Mouse (Mus musculus) forebrain, postnatal 0 days (tissue): ENCODE measurements around the gene Pnrc2. TPM values are rescaled to one million over a fixed set of nuclear protein-coding genes. Genes with fewer than 3 reads are reported as not detected.

Experiments used
- ATAC-seq: fragments of 200-750 bp; cut with Nextera tagmentation; 2 replicates; pipeline ENCODE4 v1.8.0; 2017; ENCODE audit warnings: mild to moderate bottlenecking, moderate library complexity
- DNase-seq: peaks from one replicate; pipeline ENCODE4 v3.0.0-alpha.2; 2015
- H3K27ac ChIP-seq: fragments of 300-500 bp; sonication (generic); 2 replicates; pipeline ENCODE4 v1.5.1; 2014; ENCODE audit warnings: low read depth, mild to moderate bottlenecking, antibody characterized with exemption, low read length, moderate library complexity, mixed read lengths
- H3K27me3 ChIP-seq: fragments of 300-500 bp; sonication (generic); 2 replicates; pipeline ENCODE4 v1.6.1; 2014; ENCODE audit warnings: mild to moderate bottlenecking, low read length, mixed read lengths; ENCODE audit not compliant: insufficient read depth
- H3K36me3 ChIP-seq: fragments of 300-500 bp; sonication (generic); 2 replicates; pipeline ENCODE4 v1.6.1; 2014; ENCODE audit warnings: mild to moderate bottlenecking, moderate library complexity; ENCODE audit not compliant: insufficient read depth
- H3K4me1 ChIP-seq: fragments of 300-500 bp; sonication (generic); 2 replicates; pipeline ENCODE4 v1.6.1; 2014; ENCODE audit warnings: antibody characterized with exemption; ENCODE audit not compliant: insufficient read depth
- H3K4me2 ChIP-seq: fragments of 300-500 bp; sonication (generic); 2 replicates; pipeline ENCODE4 v1.6.1; 2014; ENCODE audit warnings: low read depth, mild to moderate bottlenecking, moderate library complexity
- H3K4me3 ChIP-seq: fragments of 300-500 bp; sonication (generic); 2 replicates; pipeline ENCODE4 v1.5.1; 2014; ENCODE audit warnings: low read depth, low read length, mixed read lengths
- H3K9ac ChIP-seq: fragments of 300-500 bp; sonication (generic); 2 replicates; pipeline ENCODE4 v1.6.1; 2014; ENCODE audit warnings: mild to moderate bottlenecking
- H3K9me3 ChIP-seq: fragments of 300-500 bp; sonication (generic); 2 replicates; pipeline ENCODE4 v1.6.1; 2016; ENCODE audit warnings: low read length
- CTCF ChIP-seq: sonication (generic); IDR thresholded peaks from 2 replicates; pipeline ENCODE4 v1.5.1; 2016; ENCODE audit warnings: antibody characterized with exemption, control low read depth, low read depth
- WGBS: fragments of 180-500 bp; shearing (Covaris S2); extraction: QIAGEN DNeasy Blood & Tissue Kit; methylation state at CpG from one replicate; pipeline ENCODE4 v1.1.7; 2014; 5-methylcytosine and 5-hydroxymethylcytosine counted together
- polyA plus RNA-seq: library from polyadenylated mRNA; unstranded; fragments of >200 nt; fragmentation: Nextera tagmentation; extraction: Ambion mirVana; gene quantifications from 2 replicates; pipeline ENCODE4 v1.2.1, GENCODE M21; 2015
- total RNA-seq: library from RNA; depleted of rRNA; stranded (reverse); fragments of >200 nt; gene quantifications from 2 replicates; pipeline ENCODE4 v1.2.3, GENCODE M21; 2014; rRNA removed

Gene Pnrc2
- total and polyA plus RNA-seq, 2 experiments from 2014 or later: 73.0 to 75.0 TPM

DNA sequence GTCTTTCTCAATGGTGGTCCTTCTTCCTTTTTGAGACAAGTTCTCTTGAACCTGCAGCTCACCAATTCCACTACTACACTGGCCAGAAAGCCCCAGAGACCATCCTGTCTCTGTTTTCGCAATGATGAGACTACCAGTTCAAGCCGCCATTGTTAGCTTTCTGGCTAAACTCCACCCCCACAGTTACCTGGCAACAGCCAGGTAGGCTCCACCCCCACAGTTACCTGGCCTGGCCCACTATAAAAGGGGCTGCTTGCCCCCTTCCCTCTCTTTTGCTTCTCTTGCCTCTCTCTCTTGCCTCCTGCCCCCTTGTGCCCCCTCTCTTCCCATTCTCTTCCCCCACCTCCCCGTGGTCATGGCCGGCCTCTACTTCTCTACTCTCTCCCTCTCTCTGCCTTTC, 51.9 kb downstream of the Pnrc2 start:
- H3K4me1 ChIP-seq: no peaks in the 10 kb centered on the region
- no peak for ATAC-seq
- no peak for DNase-seq
- no peak for TF ChIP-seq CTCF
- H3K27me3 ChIP-seq: no peaks in the 10 kb centered on the region
- no peak overlapping the region for H3K9ac ChIP-seq
- 75% methylated on average over 4 of the region's 4 CpGs for WGBS
- H3K4me3 ChIP-seq: no peak overlapping the region
- H3K9me3 ChIP-seq: no peaks in the 10 kb centered on the region
- no peak overlapping the region for H3K4me2 ChIP-seq
- no peaks in the 10 kb centered on the region for H3K36me3 ChIP-seq
- no peak overlapping the region for H3K27ac ChIP-seq

Other genes starting within 250 kb of the Pnrc2 start
- 0.10 and 0.46 TPM in 2 replicates for gene Ifnlr1, start 187.6 kb downstream of the Pnrc2 start, total RNA-seq
- gene Ifnlr1, start 187.6 kb downstream of the Pnrc2 start, polyA plus RNA-seq: 0.08 and 0.09 TPM in 2 replicates
- gene Il22ra1, start 145.7 kb downstream of the Pnrc2 start, total RNA-seq: 0.62 TPM in 1 of 2 replicates, not detected in the other
- not detected in 2 replicates for gene Il22ra1, start 145.7 kb downstream of the Pnrc2 start, polyA plus RNA-seq
- 1.1 and 1.4 TPM in 2 replicates for gene Myom3, start 114.1 kb downstream of the Pnrc2 start, total RNA-seq
- gene Myom3, start 114.1 kb downstream of the Pnrc2 start, polyA plus RNA-seq: 1.7 and 2.6 TPM in 2 replicates
- 96.4 and 114 TPM in 2 replicates for gene Srsf10, start 18.1 kb downstream of the Pnrc2 start, total RNA-seq
- gene Srsf10, start 18.1 kb downstream of the Pnrc2 start, polyA plus RNA-seq: 131 and 143 TPM in 2 replicates
- 0.24 and 0.31 TPM in 2 replicates for gene Cnr2, start 21.5 kb upstream of the Pnrc2 start, total RNA-seq
- gene Cnr2, start 21.5 kb upstream of the Pnrc2 start, polyA plus RNA-seq: 0.17 TPM in 1 of 2 replicates, not detected in the other
- gene Fuca1, start 46.9 kb upstream of the Pnrc2 start, total RNA-seq: 30.9 and 33.2 TPM in 2 replicates
- gene Fuca1, start 46.9 kb upstream of the Pnrc2 start, polyA plus RNA-seq: 67.7 and 75.2 TPM in 2 replicates
- 42.9 and 46.0 TPM in 2 replicates for gene Hmgcl, start 72.6 kb upstream of the Pnrc2 start, total RNA-seq
- gene Hmgcl, start 72.6 kb upstream of the Pnrc2 start, polyA plus RNA-seq: 52.6 and 58.3 TPM in 2 replicates
- gene Gale, start 89.9 kb upstream of the Pnrc2 start, total RNA-seq: 32.1 and 42.4 TPM in 2 replicates
- 30.7 and 34.4 TPM in 2 replicates for gene Gale, start 89.9 kb upstream of the Pnrc2 start, polyA plus RNA-seq
- gene Lypla2, start 98.8 kb upstream of the Pnrc2 start, total RNA-seq: 136 and 138 TPM in 2 replicates
- gene Lypla2, start 98.8 kb upstream of the Pnrc2 start, polyA plus RNA-seq: 201 and 206 TPM in 2 replicates
- 62.8 and 64.2 TPM in 2 replicates for gene Pithd1, start 113.4 kb upstream of the Pnrc2 start, total RNA-seq
- gene Pithd1, start 113.4 kb upstream of the Pnrc2 start, polyA plus RNA-seq: 82.2 and 93.3 TPM in 2 replicates
- gene Eloa, start 147.9 kb upstream of the Pnrc2 start, total RNA-seq: 32.2 and 36.7 TPM in 2 replicates
- 17.2 and 21.3 TPM in 2 replicates for gene Eloa, start 147.9 kb upstream of the Pnrc2 start, polyA plus RNA-seq
- gene Rpl11, start 179.6 kb upstream of the Pnrc2 start, total RNA-seq: 872 and 1,141 TPM in 2 replicates
- 313 and 396 TPM in 2 replicates for gene Rpl11, start 179.6 kb upstream of the Pnrc2 start, polyA plus RNA-seq